Mouse (Mus musculus): ENCODE results near the gene Rcan3. TPM values are rescaled to one million over a fixed set of nuclear protein-coding genes. Genes with fewer than 3 reads are reported as not detected.

Rcan3 gene
- polyA plus RNA-seq, 1 experiment: 17.7 TPM

GRCm38 (mm10) chr4:135396303-135396702, 37.4 kb downstream of the Rcan3 start:
- peaks cover 17% of the 10 kb centered on the region for H3K4me1 ChIP-seq
- peaks cover 67% of the 10 kb centered on the region for H3K27me3 ChIP-seq (replicated peaks)
- no peak for TF ChIP-seq FLI1 (IDR thresholded peaks at IDR 0.05; ENCODE audit: low read length)
- H3K36me3 ChIP-seq (replicated peaks; ENCODE audit: low read length): no peaks in the 10 kb centered on the region
- peak overlapping the region; percentile 24 for H3K4me3 ChIP-seq (replicated peaks)
- peaks cover 19% of the 10 kb centered on the region for H3K9me3 ChIP-seq

- peaks cover 19% of the 10 kb centered on the region for H3K9me3 ChIP-seq
- no peaks in the 10 kb centered on the region for H3K36me3 ChIP-seq (replicated peaks; ENCODE audit: low read length)
- H3K4me1 ChIP-seq: peaks cover 12% of the 10 kb centered on the region
- TF ChIP-seq FLI1 (IDR thresholded peaks at IDR 0.05; ENCODE audit: low read length): no peak
- no peak for TF ChIP-seq GATA1 (IDR thresholded peaks at IDR 0.05; ENCODE audit: borderline replicate concordance, low read length)
- no peak overlapping the region for H3K4me3 ChIP-seq (replicated peaks)
- H3K27me3 ChIP-seq (replicated peaks): peaks cover 70% of the 10 kb centered on the region
These were observed 38.3 kb downstream of the Rcan3 start for GRCm38 (mm10) chr4:135395375-135395774.

GRCm38 (mm10) chr4:135394666-135395065, 39.0 kb downstream of the Rcan3 start:
- Histone ChIP-seq H3K9me3 (peaks cover 19% of the 10 kb centered on the region), H3K27me3 (replicated peaks) (peaks cover 70% of the 10 kb centered on the region), H3K4me1 (peaks cover 12% of the 10 kb centered on the region), H3K36me3 (replicated peaks; ENCODE audit: low read length) (no peaks in the 10 kb centered on the region), H3K4me3 (replicated peaks) (no peak overlapping the region)
- TF ChIP-seq FLI1 (IDR thresholded peaks at IDR 0.05; ENCODE audit: low read length) (no peak), GATA1 (IDR thresholded peaks at IDR 0.05; ENCODE audit: borderline replicate concordance, low read length) (no peak)

GRCm38 (mm10) chr4:135393381-135393780, 40.3 kb downstream of the Rcan3 start:
- no peaks in the 10 kb centered on the region for H3K36me3 ChIP-seq (replicated peaks; ENCODE audit: low read length)
- H3K4me3 ChIP-seq (replicated peaks): no peak overlapping the region
- no peak for TF ChIP-seq GATA1 (IDR thresholded peaks at IDR 0.05; ENCODE audit: borderline replicate concordance, low read length)
- no peak for TF ChIP-seq FLI1 (IDR thresholded peaks at IDR 0.05; ENCODE audit: low read length)
- H3K9me3 ChIP-seq: peaks cover 24% of the 10 kb centered on the region
- peaks cover 64% of the 10 kb centered on the region for H3K27me3 ChIP-seq (replicated peaks)
- peaks cover 10% of the 10 kb centered on the region for H3K4me1 ChIP-seq

GRCm38 (mm10) chr4:135392801-135393200, 40.9 kb downstream of the Rcan3 start:
- no peaks in the 10 kb centered on the region for H3K36me3 ChIP-seq (replicated peaks; ENCODE audit: low read length)
- peaks cover 27% of the 10 kb centered on the region for H3K9me3 ChIP-seq
- no peak overlapping the region for H3K4me3 ChIP-seq (replicated peaks)
- peaks cover 64% of the 10 kb centered on the region for H3K27me3 ChIP-seq (replicated peaks)
- H3K4me1 ChIP-seq: peaks cover 4% of the 10 kb centered on the region
- no peak for TF ChIP-seq GATA1 (IDR thresholded peaks at IDR 0.05; ENCODE audit: borderline replicate concordance, low read length)

GRCm38 (mm10) chr4:135391014-135391413, 42.6 kb downstream of the Rcan3 start:
- no peaks in the 10 kb centered on the region for H3K4me1 ChIP-seq
- H3K27me3 ChIP-seq (replicated peaks): peaks cover 58% of the 10 kb centered on the region
- peaks cover 24% of the 10 kb centered on the region for H3K9me3 ChIP-seq
- H3K4me3 ChIP-seq (replicated peaks): no peak overlapping the region
- no peaks in the 10 kb centered on the region for H3K36me3 ChIP-seq (replicated peaks; ENCODE audit: low read length)
- TF ChIP-seq GATA1 (IDR thresholded peaks at IDR 0.05; ENCODE audit: borderline replicate concordance, low read length) (no peak), FLI1 (IDR thresholded peaks at IDR 0.05; ENCODE audit: low read length) (no peak)

GRCm38 (mm10) chr4:135385614-135386013, 48.0 kb downstream of the Rcan3 start:
- Histone ChIP-seq H3K9me3 (peaks cover 13% of the 10 kb centered on the region), H3K36me3 (replicated peaks; ENCODE audit: low read length) (no peaks in the 10 kb centered on the region), H3K4me3 (replicated peaks) (no peak overlapping the region)

GRCm38 (mm10) chr4:135382316-135382715, 51.3 kb downstream of the Rcan3 start:
- no peaks in the 10 kb centered on the region for H3K36me3 ChIP-seq (replicated peaks; ENCODE audit: low read length)
- TF ChIP-seq FLI1 (IDR thresholded peaks at IDR 0.05; ENCODE audit: low read length) (no peak), GATA1 (IDR thresholded peaks at IDR 0.05; ENCODE audit: borderline replicate concordance, low read length) (no peak)
- peaks cover 57% of the 10 kb centered on the region for H3K27me3 ChIP-seq (replicated peaks)

More at GRCm38 (mm10) chr4:135385614-135386013, 48.0 kb downstream of the Rcan3 start:
- Histone ChIP-seq H3K27me3 (replicated peaks) (peaks cover 58% of the 10 kb centered on the region), H3K4me1 (peaks cover 18% of the 10 kb centered on the region)
- TF ChIP-seq FLI1 (IDR thresholded peaks at IDR 0.05; ENCODE audit: low read length): no peak

GRCm38 (mm10) chr4:135381355-135381754, 52.3 kb downstream of the Rcan3 start:
- peaks cover 58% of the 10 kb centered on the region for H3K27me3 ChIP-seq (replicated peaks)

More at GRCm38 (mm10) chr4:135382316-135382715, 51.3 kb downstream of the Rcan3 start:
- peaks cover 18% of the 10 kb centered on the region for H3K4me1 ChIP-seq
- H3K9me3 ChIP-seq: peaks cover 5% of the 10 kb centered on the region
- H3K4me3 ChIP-seq (replicated peaks): no peak overlapping the region

GRCm38 (mm10) chr4:135377241-135377640, 56.4 kb downstream of the Rcan3 start:
- peaks cover under 1% of the 10 kb centered on the region; the same call in 1 of the 2 replicates for H3K4me1 ChIP-seq
- H3K36me3 ChIP-seq (replicated peaks; ENCODE audit: low read length): no peaks in the 10 kb centered on the region
- peaks cover 36% of the 10 kb centered on the region for H3K27me3 ChIP-seq (replicated peaks)
- H3K9me3 ChIP-seq: peaks cover 16% of the 10 kb centered on the region
- H3K4me3 ChIP-seq (replicated peaks): no peak overlapping the region
- TF ChIP-seq GATA1 (IDR thresholded peaks at IDR 0.05; ENCODE audit: borderline replicate concordance, low read length): no peak

More at GRCm38 (mm10) chr4:135381355-135381754, 52.3 kb downstream of the Rcan3 start:
- Histone ChIP-seq H3K4me3 (replicated peaks) (no peak overlapping the region), H3K36me3 (replicated peaks; ENCODE audit: low read length) (no peaks in the 10 kb centered on the region), H3K4me1 (peaks cover 18% of the 10 kb centered on the region), H3K9me3 (peaks cover 2% of the 10 kb centered on the region)
- no peak for TF ChIP-seq FLI1 (IDR thresholded peaks at IDR 0.05; ENCODE audit: low read length)
- TF ChIP-seq GATA1 (IDR thresholded peaks at IDR 0.05; ENCODE audit: borderline replicate concordance, low read length): no peak

GRCm38 (mm10) chr4:135375444-135375843, 58.2 kb downstream of the Rcan3 start:
- Histone ChIP-seq H3K27me3 (replicated peaks) (peaks cover 29% of the 10 kb centered on the region), H3K4me1 (no peaks in the 10 kb centered on the region), H3K4me3 (replicated peaks) (no peak overlapping the region), H3K36me3 (replicated peaks; ENCODE audit: low read length) (no peaks in the 10 kb centered on the region), H3K9me3 (peaks cover 16% of the 10 kb centered on the region)
- no peak for TF ChIP-seq GATA1 (IDR thresholded peaks at IDR 0.05; ENCODE audit: borderline replicate concordance, low read length)
- TF ChIP-seq FLI1 (IDR thresholded peaks at IDR 0.05; ENCODE audit: low read length): no peak

All from megakaryocyte, embryonic 14.5 days (primary cell).